Mouse (Mus musculus) CH12.LX (cell line): ENCODE measurements around the gene 1700092M07Rik. TPM values are rescaled to one million over a fixed set of nuclear protein-coding genes. Genes with fewer than 3 reads are reported as not detected.

Experiments used
- DNase-seq: peaks from one replicate; pipeline ENCODE4 v3.0.0-alpha.2; 2013; ENCODE audit errors: extremely low read depth
- H3K27ac ChIP-seq: 2 replicates; pipeline ENCODE4 v1.5.1; 2012; ENCODE audit warnings: low read depth, mild to moderate bottlenecking, control low read depth, moderate library complexity; ENCODE audit not compliant: insufficient read depth
- H3K27me3 ChIP-seq: replicated peaks from 2 replicates; pipeline ENCODE3; 2012; ENCODE audit warnings: inconsistent platforms
- H3K36me3 ChIP-seq, 2 experiments: replicated peaks in 1 of 2; 2 replicates each; pipeline versions ENCODE3 to v1.6.1; 2012; ENCODE audit warnings: inconsistent platforms in 1 of 2, low read length in 1 of 2, mild to moderate bottlenecking in 1 of 2, mixed read lengths in 1 of 2, moderate library complexity in 1 of 2; ENCODE audit not compliant: control insufficient read depth in 1 of 2, insufficient read depth in 1 of 2
- H3K4me1 ChIP-seq, 2 experiments: 2 replicates each; pipeline ENCODE4 v1.6.1; 2012; ENCODE audit warnings: inconsistent platforms in 1 of 2, moderate library complexity in 1 of 2; ENCODE audit not compliant: insufficient read depth in 2 of 2, control insufficient read depth in 1 of 2
- H3K4me2 ChIP-seq: 2 replicates; pipeline ENCODE4 v1.6.1; 2012; ENCODE audit warnings: low read depth, mild to moderate bottlenecking, control low read depth; ENCODE audit not compliant: poor library complexity, insufficient read depth, severe bottlenecking
- H3K4me3 ChIP-seq, 3 experiments: fragments of 150-350 bp in 1 of 3; sonication (generic) in 1 of 3; replicated peaks in 1 of 3; 2 replicates each; pipeline versions ENCODE3 to v1.5.1; 2011 to 2012; ENCODE audit warnings: low read depth in 2 of 3, low read length in 2 of 3, mild to moderate bottlenecking in 2 of 3, moderate library complexity in 2 of 3, control low read depth in 1 of 3, improper control_type of control experiment in 1 of 3, inconsistent platforms in 1 of 3, mixed read lengths in 1 of 3; ENCODE audit not compliant: poor library complexity in 1 of 3
- H3K79me2 ChIP-seq: replicated peaks from 2 replicates; pipeline ENCODE4 v1.6.1; 2012; ENCODE audit warnings: mild to moderate bottlenecking, moderate library complexity; ENCODE audit not compliant: control insufficient read depth, poor library complexity, insufficient read depth, severe bottlenecking; ENCODE audit errors: extremely low read depth
- H3K9ac ChIP-seq: 2 replicates; pipeline ENCODE4 v1.6.1; 2012; ENCODE audit warnings: low read depth, mild to moderate bottlenecking, control low read depth, moderate library complexity; ENCODE audit not compliant: insufficient read depth
- H3K9me3 ChIP-seq: replicated peaks from 2 replicates; pipeline ENCODE3; 2012; ENCODE audit warnings: low read length, inconsistent platforms, mixed read lengths
- BHLHE40 ChIP-seq: IDR thresholded peaks from 2 replicates; pipeline ENCODE4 v1.6.1; 2011; ENCODE audit warnings: mild to moderate bottlenecking, low read depth, low read length, improper control_type of control experiment
- CHD1 ChIP-seq: IDR thresholded peaks from 2 replicates; pipeline ENCODE4 v1.6.1; 2012; ENCODE audit warnings: low read depth, low read length, improper control_type of control experiment, inconsistent platforms
- CHD2 ChIP-seq: IDR thresholded peaks from 2 replicates; pipeline ENCODE4 v1.6.1; 2011; ENCODE audit warnings: low read length, improper control_type of control experiment
- CTCF ChIP-seq, 2 experiments: IDR thresholded peaks in 1 of 2; conservative IDR thresholded peaks in 1 of 2; 2 replicates each; pipeline ENCODE4 v1.5.1; 2011 to 2012; ENCODE audit warnings: low read depth in 2 of 2, low read length in 2 of 2, improper control_type of control experiment in 1 of 2, inconsistent platforms in 1 of 2, mild to moderate bottlenecking in 1 of 2, moderate library complexity in 1 of 2
- E2F4 ChIP-seq: IDR thresholded peaks from 2 replicates; pipeline ENCODE4 v1.6.1; 2011; ENCODE audit warnings: low read depth, low read length, improper control_type of control experiment; ENCODE audit not compliant: insufficient replicate concordance
- ELF1 ChIP-seq: IDR thresholded peaks from 2 replicates; pipeline ENCODE4 v1.6.1; 2014; ENCODE audit warnings: low read depth, mild to moderate bottlenecking, inconsistent platforms, low read length, improper control_type of control experiment
- EP300 ChIP-seq: IDR thresholded peaks from 2 replicates; pipeline ENCODE4 v1.6.1; 2011; ENCODE audit warnings: low read length, improper control_type of control experiment
- ETS1 ChIP-seq: conservative IDR thresholded peaks from 2 replicates; pipeline ENCODE4 v1.6.1; 2012; ENCODE audit warnings: low read depth, mild to moderate bottlenecking, inconsistent platforms, low read length, improper control_type of control experiment, moderate library complexity
- HCFC1 ChIP-seq: IDR thresholded peaks from 2 replicates; pipeline ENCODE4 v1.6.1; 2012; ENCODE audit warnings: low read depth, mild to moderate bottlenecking, inconsistent platforms, low read length, improper control_type of control experiment
- JUN ChIP-seq: IDR thresholded peaks from 2 replicates; pipeline ENCODE4 v1.6.1; 2011; ENCODE audit warnings: low read depth, mild to moderate bottlenecking, low read length, improper control_type of control experiment, moderate library complexity; ENCODE audit not compliant: insufficient read depth
- JUND ChIP-seq: conservative IDR thresholded peaks from 2 replicates; pipeline ENCODE4 v1.6.1; 2011; ENCODE audit warnings: low read depth, low read length, improper control_type of control experiment
- KAT2A ChIP-seq: IDR thresholded peaks from 2 replicates; pipeline ENCODE4 v1.6.1; 2012; ENCODE audit warnings: low read length, improper control_type of control experiment, inconsistent platforms; ENCODE audit not compliant: insufficient replicate concordance
- MAX ChIP-seq: IDR thresholded peaks from 2 replicates; pipeline ENCODE4 v1.6.1; 2011; ENCODE audit warnings: low read length, improper control_type of control experiment
- MEF2A ChIP-seq: IDR thresholded peaks from 2 replicates; pipeline ENCODE4 v1.6.1; 2014; ENCODE audit warnings: low read depth, mild to moderate bottlenecking, inconsistent platforms, low read length, improper control_type of control experiment, borderline replicate concordance
- MXI1 ChIP-seq: IDR thresholded peaks from 2 replicates; pipeline ENCODE4 v1.6.1; 2011; ENCODE audit warnings: mild to moderate bottlenecking, low read depth, low read length, improper control_type of control experiment
- MYC ChIP-seq: IDR thresholded peaks from 2 replicates; pipeline ENCODE4 v1.6.1; 2011; ENCODE audit warnings: low read depth, mild to moderate bottlenecking, improper control_type of control experiment, low read length
- NELFE ChIP-seq: IDR thresholded peaks from 2 replicates; pipeline ENCODE4 v1.6.1; 2011; ENCODE audit warnings: low read depth, low read length, improper control_type of control experiment
- NRF1 ChIP-seq: IDR thresholded peaks from 2 replicates; pipeline ENCODE4 v1.6.1; 2014; ENCODE audit warnings: low read depth, mild to moderate bottlenecking, inconsistent platforms, low read length, improper control_type of control experiment, moderate library complexity
- PAX5 ChIP-seq: IDR thresholded peaks from 2 replicates; pipeline ENCODE4 v1.6.1; 2012; ENCODE audit warnings: low read length, inconsistent platforms, mixed read lengths
- POLR2A ChIP-seq: IDR thresholded peaks from 2 replicates; pipeline ENCODE4 v1.6.1; 2011; ENCODE audit warnings: low read depth, mild to moderate bottlenecking, improper control_type of control experiment, low read length
- RAD21 ChIP-seq: IDR thresholded peaks from 2 replicates; pipeline ENCODE4 v1.6.1; 2011; ENCODE audit warnings: low read depth, mild to moderate bottlenecking, low read length, improper control_type of control experiment, moderate library complexity
- RCOR1 ChIP-seq: conservative IDR thresholded peaks from 2 replicates; pipeline ENCODE4 v1.6.1; 2012; ENCODE audit warnings: low read depth, mild to moderate bottlenecking, inconsistent platforms, low read length, improper control_type of control experiment
- SIN3A ChIP-seq: IDR thresholded peaks from 2 replicates; pipeline ENCODE4 v1.6.1; 2012; ENCODE audit warnings: low read length, improper control_type of control experiment, inconsistent platforms
- SMC3 ChIP-seq: IDR thresholded peaks from 2 replicates; pipeline ENCODE4 v1.6.1; 2011; ENCODE audit warnings: low read depth, low read length, improper control_type of control experiment
- TBP ChIP-seq: conservative IDR thresholded peaks from 2 replicates; pipeline ENCODE4 v1.6.1; 2011; ENCODE audit warnings: low read depth, low read length, improper control_type of control experiment
- TCF12 ChIP-seq: IDR thresholded peaks from 2 replicates; pipeline ENCODE4 v1.6.1; 2014; ENCODE audit warnings: low read depth, mild to moderate bottlenecking, inconsistent platforms, low read length, improper control_type of control experiment
- UBTF ChIP-seq: IDR thresholded peaks from 2 replicates; pipeline ENCODE4 v1.6.1; 2012; ENCODE audit warnings: low read depth, mild to moderate bottlenecking, inconsistent platforms, low read length, improper control_type of control experiment, moderate library complexity
- USF1 ChIP-seq: IDR thresholded peaks from 2 replicates; pipeline ENCODE4 v1.6.1; 2014; ENCODE audit warnings: low read depth, mild to moderate bottlenecking, inconsistent platforms, low read length, improper control_type of control experiment
- USF2 ChIP-seq: conservative IDR thresholded peaks from 2 replicates; pipeline ENCODE4 v1.6.1; 2011; ENCODE audit warnings: low read depth, low read length, improper control_type of control experiment
- ZKSCAN1 ChIP-seq: IDR thresholded peaks from 2 replicates; pipeline ENCODE4 v1.6.1; 2012; ENCODE audit warnings: low read depth, inconsistent platforms, low read length, improper control_type of control experiment, borderline replicate concordance
- ZNF384 ChIP-seq: IDR thresholded peaks from 2 replicates; pipeline ENCODE4 v1.6.1; 2012; ENCODE audit warnings: low read depth, low read length, improper control_type of control experiment, inconsistent platforms
- dilution Hi-C: fragments of 300-500 bp; cut with MboI; formaldehyde crosslinking; loops from 2 replicates; pipeline ENCODE4 v1.14.3; 2020; ENCODE audit warnings: low sequenced_read_pairs; ENCODE audit not compliant: extremely low pct_unique_long_range_greater_than_20kb, extremely low pct_ligation_motif_present
- in situ Hi-C: fragments of 300-500 bp; cut with MboI; formaldehyde crosslinking; loops from 3 replicates; pipeline ENCODE4 v1.14.3; 2019; ENCODE audit warnings: low sequenced_read_pairs, low pct_ligation_motif_present, low pct_unique_long_range_greater_than_20kb, mixed read lengths
- polyA plus RNA-seq: library from polyadenylated mRNA; unstranded; fragments of >175 nt; gene quantifications from 2 replicates; pipeline ENCODE4 v1.2.1, GENCODE M21; 2012; ENCODE audit warnings: low read depth; ENCODE audit not compliant: insufficient read length
- total RNA-seq, 2 experiments: library from RNA; depleted of rRNA; stranded (reverse); fragments of 300-350 nt in 1 of 2; fragments of >200 nt in 1 of 2; gene quantifications; 2 replicates each; pipeline ENCODE4 v1.2.3; 2012 to 2014

1700092M07Rik gene
- total and polyA plus RNA-seq, 3 experiments: 1.0 to 3.8 (median 3.1) TPM

GRCm38 (mm10) chr19:8774951-8775421, 34.5 kb downstream of the 1700092M07Rik start:
- peak overlapping the region; percentile 95 for H3K9ac ChIP-seq
- H3K9me3 ChIP-seq: no peaks in the 10 kb centered on the region
- no peak for DNase-seq
- H3K4me3 ChIP-seq: peak overlapping the region; percentile 55 to 93 (median 88)
- H3K36me3 ChIP-seq: peaks cover 19 to 49% of the 10 kb centered on the region in 2 experiments
- dilution Hi-C loops (no loop called here), in situ Hi-C loops (no loop called here)
- peaks cover 35% of the 10 kb centered on the region for H3K79me2 ChIP-seq
- TF ChIP-seq TBP: no peak
- no peak for TF ChIP-seq CTCF (conservative IDR thresholded peaks at IDR 0.05 in 1 of 2, IDR thresholded peaks at IDR 0.05 in 1 of 2; ENCODE audit: low read depth in 2 of 2, low read length in 2 of 2)
- no peak for TF ChIP-seq CHD1
- TF ChIP-seq CHD2: no peak
- H3K27ac ChIP-seq: peak overlapping the region; percentile 80
- no peaks in the 10 kb centered on the region for H3K27me3 ChIP-seq
- peaks cover 11 to 40% of the 10 kb centered on the region in 2 experiments for H3K4me1 ChIP-seq
- H3K4me2 ChIP-seq: peak overlapping the region; percentile 87

- H3K36me3 ChIP-seq: peaks cover 20 to 39% of the 10 kb centered on the region in 2 experiments
- peaks cover 2 to 17% of the 10 kb centered on the region in 2 experiments; a peak in 3 of 4 replicates for H3K4me1 ChIP-seq
- peak within 1 kb of the TSS; percentile 68 for H3K9ac ChIP-seq
- H3K4me2 ChIP-seq: peak within 1 kb of the TSS; percentile 84
- DNase-seq: peak; percentile 98
- no peaks in the 10 kb centered on the region for H3K27me3 ChIP-seq
- H3K79me2 ChIP-seq: no peaks in the 10 kb centered on the region; the same call in 1 of the 2 replicates
- H3K4me3 ChIP-seq: peak within 1 kb of the TSS; percentile 66 to 93 (median 73)
- in situ Hi-C loops (no loop called here), dilution Hi-C loops (no loop called here)
- no peak within 1 kb of the TSS for H3K27ac ChIP-seq
- no peaks in the 10 kb centered on the region for H3K9me3 ChIP-seq
- peak; percentile 91 for TF ChIP-seq SIN3A
- TF ChIP-seq RCOR1: no peak
- peak; percentile 81 for TF ChIP-seq POLR2A
- peak; percentile 96 for TF ChIP-seq TBP
- 0 out of 2 replicates have a peak, but pooled peaks have one; percentile 3 for TF ChIP-seq MYC
- TF ChIP-seq ETS1: no peak
- no peak for TF ChIP-seq ZKSCAN1
- no peak for TF ChIP-seq EP300
- TF ChIP-seq SMC3: no peak
- 0 out of 2 replicates have a peak, but pooled peaks have one; percentile 61 for TF ChIP-seq E2F4
- peak; percentile 56 for TF ChIP-seq ELF1
- peak; percentile 96 for TF ChIP-seq USF2
- TF ChIP-seq HCFC1: peak; percentile 73
- TF ChIP-seq PAX5: no peak
- peak; percentile 68; the same call in 1 of the 2 replicates for TF ChIP-seq TCF12
- TF ChIP-seq MAX: peak; percentile 93
- TF ChIP-seq MXI1: peak; percentile 89
- TF ChIP-seq NRF1: peak; percentile 39; the same call in 1 of the 2 replicates
- no peak for TF ChIP-seq RAD21
- TF ChIP-seq USF1: peak; percentile 93
- peak; percentile 65 for TF ChIP-seq NELFE
- TF ChIP-seq KAT2A: 0 out of 2 replicates have a peak, but pooled peaks have one; percentile 27
- TF ChIP-seq MEF2A: no peak; the same call in 1 of the 2 replicates
- TF ChIP-seq CTCF (conservative IDR thresholded peaks at IDR 0.05 in 1 of 2, IDR thresholded peaks at IDR 0.05 in 1 of 2; ENCODE audit: low read depth in 2 of 2, low read length in 2 of 2): no peak
- TF ChIP-seq JUN: no peak
- peak; percentile 61 for TF ChIP-seq ZNF384
- TF ChIP-seq JUND: no peak
- peak; percentile 98 for TF ChIP-seq BHLHE40
- TF ChIP-seq UBTF: no peak
Observed at GRCm38 (mm10) chr19:8786008-8786781, 45.7 kb downstream of the 1700092M07Rik start, which contains the start of gene Taf6l. Taf6l (minus strand) TSS chr19:8786417.
